In the genomic region with DNA sequence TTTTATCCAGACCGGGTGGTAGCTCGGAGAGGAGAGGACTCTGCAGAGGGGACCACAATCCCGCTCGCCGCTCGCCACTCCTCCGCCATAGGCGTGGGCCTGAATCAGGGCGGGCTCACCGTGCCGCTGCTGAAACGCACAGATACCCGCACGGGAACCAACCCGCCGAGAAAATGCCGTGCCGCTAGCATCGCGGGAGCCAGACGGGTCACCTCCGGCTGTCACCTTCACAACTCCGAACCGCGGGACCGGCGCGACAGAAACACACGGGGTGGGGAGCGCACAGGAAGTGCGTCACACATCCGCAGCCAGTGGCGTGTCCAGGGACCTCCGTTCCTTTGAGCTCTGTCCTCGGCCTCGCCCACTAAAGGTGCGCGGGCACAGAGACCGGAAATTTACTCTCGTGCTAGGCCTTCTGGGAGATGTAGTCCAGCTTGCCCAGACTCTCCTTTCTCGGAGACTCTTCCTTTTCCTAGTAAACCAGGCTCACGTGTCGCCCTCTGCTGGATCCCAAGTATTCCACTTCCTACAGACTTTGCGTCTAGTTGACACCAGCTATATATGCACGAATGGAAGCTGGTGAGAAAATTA, we compare ENCODE assay signal across 8 mouse cellular contexts. TPM values are rescaled to one million over a fixed set of nuclear protein-coding genes. Genes with fewer than 3 reads are reported as not detected.
A peak's percentile ranks its signal among the peaks of the same experiment; 100 is the strongest.
DNase-seq lines count a peak whose midpoint lies in the region; ATAC-seq and TF ChIP-seq lines count a peak whose summit lies in the region.

A gene (minus strand): TSS at position 375 of the 591 bp plus-strand sequence.

- H3K4me2 ChIP-seq in CH12.LX (ENCODE audit: insufficient read depth, low read depth, poor library complexity, severe bottlenecking) = peak within 1 kb of the TSS; percentile 85
- peak within 1 kb of the TSS; percentile 65 for H3K4me2 ChIP-seq in forebrain, embryonic 11.5 days (ENCODE audit: low read depth, low read length, severe bottlenecking)
- peak within 1 kb of the TSS; percentile 69 for H3K4me2 ChIP-seq in heart, embryonic 16.5 days (ENCODE audit: low read depth, low read length)
- peak within 1 kb of the TSS; percentile 78 for H3K4me2 ChIP-seq in liver, embryonic 15.5 days
- peak within 1 kb of the TSS; percentile 67 for H3K4me2 ChIP-seq in neural tube, embryonic 12.5 days (replicated peaks)

- H3K4me3 ChIP-seq in CH12.LX (replicated peaks in 1 of 3; ENCODE audit: low read depth in 2 of 3, low read length in 2 of 3, poor library complexity in 1 of 3) = peak within 1 kb of the TSS; percentile 85 to 98 (median 86)
- peak within 1 kb of the TSS; percentile 76 for H3K4me3 ChIP-seq in forebrain, embryonic 11.5 days (ENCODE audit: low read depth, low read length)
- H3K4me3 ChIP-seq in heart, embryonic 16.5 days (ENCODE audit: low read length) = peak within 1 kb of the TSS; percentile 91
- peak within 1 kb of the TSS; percentile 83 for H3K4me3 ChIP-seq in liver, embryonic 15.5 days (replicated peaks)
- peak within 1 kb of the TSS; percentile 80 for H3K4me3 ChIP-seq in neural tube, embryonic 12.5 days

- TF ChIP-seq EP300 in CH12.LX (IDR thresholded peaks at IDR 0.05; ENCODE audit: low read length) = no peak

- TF ChIP-seq RAD21 in CH12.LX (IDR thresholded peaks at IDR 0.05; ENCODE audit: low read depth, low read length) = peak; percentile 68

- peak within 1 kb of the TSS; percentile 7; the same call in 1 of the 2 replicates for H3K27ac ChIP-seq in CH12.LX (ENCODE audit: insufficient read depth, low read depth)
- H3K27ac ChIP-seq in forebrain, embryonic 11.5 days (ENCODE audit: low read depth, low read length) = no peak within 1 kb of the TSS
- peak within 1 kb of the TSS; percentile 89 for H3K27ac ChIP-seq in heart, embryonic 16.5 days (ENCODE audit: low read length)
- peak within 1 kb of the TSS; percentile 86 for H3K27ac ChIP-seq in liver, embryonic 15.5 days (replicated peaks)
- no peak within 1 kb of the TSS for H3K27ac ChIP-seq in neural tube, embryonic 12.5 days

- dilution Hi-C loops in CH12.LX (cut with MboI; ENCODE audit: extremely low pct_ligation_motif_present, extremely low pct_unique_long_range_greater_than_20kb, low sequenced_read_pairs) = no loop called here

- in situ Hi-C loops in CH12.LX (cut with MboI; ENCODE audit: low pct_ligation_motif_present, low pct_unique_long_range_greater_than_20kb, low sequenced_read_pairs) = no loop called here

- H3K79me2 ChIP-seq in CH12.LX (replicated peaks; ENCODE audit: control insufficient read depth, extremely low read depth, insufficient read depth, poor library complexity, severe bottlenecking) = peaks cover 8% of the 10 kb centered on the region; the same call in 1 of the 2 replicates

- H3K9me3 ChIP-seq in CH12.LX (replicated peaks; ENCODE audit: low read length) = no peaks in the 10 kb centered on the region
- no peaks in the 10 kb centered on the region for H3K9me3 ChIP-seq in forebrain, embryonic 11.5 days (ENCODE audit: control insufficient read depth, low read length)
- H3K9me3 ChIP-seq in heart, embryonic 16.5 days (replicated peaks; ENCODE audit: control insufficient read depth, low read length) = no peaks in the 10 kb centered on the region
- no peaks in the 10 kb centered on the region for H3K9me3 ChIP-seq in liver, embryonic 15.5 days (replicated peaks)
- no peaks in the 10 kb centered on the region for H3K9me3 ChIP-seq in neural tube, embryonic 12.5 days

- peak; percentile 99 for DNase-seq in CH12.LX (ENCODE audit: extremely low read depth)
- peak; percentile 99 for DNase-seq in c-Kit-positive CD71-positive TER-119-negative erythroid progenitor cells, embryonic 14.5 days (ENCODE audit: low read depth)
- peak; percentile 98 for DNase-seq in forebrain, embryonic 11.5 days (ENCODE audit: low spot score)
- DNase-seq in kidney, postnatal 36 days = peak; percentile 99
- DNase-seq in telencephalon, adult 2 months (ENCODE audit: low read depth, low spot score) = peak; percentile 99

- peaks cover 30 to 38% of the 10 kb centered on the region in 2 experiments for H3K36me3 ChIP-seq in CH12.LX (replicated peaks in 1 of 2; ENCODE audit: control insufficient read depth in 1 of 2, insufficient read depth in 1 of 2, low read length in 1 of 2)
- H3K36me3 ChIP-seq in forebrain, embryonic 11.5 days (ENCODE audit: control insufficient read depth, insufficient read depth, low read length) = no peaks in the 10 kb centered on the region; the same call in 1 of the 2 replicates
- peaks cover 30% of the 10 kb centered on the region for H3K36me3 ChIP-seq in heart, embryonic 16.5 days (ENCODE audit: control insufficient read depth, insufficient read depth)
- H3K36me3 ChIP-seq in liver, embryonic 15.5 days (replicated peaks) = peaks cover 35% of the 10 kb centered on the region
- H3K36me3 ChIP-seq in neural tube, embryonic 12.5 days = peaks cover 30% of the 10 kb centered on the region

- under 1% methylated on average over 45 of the region's 45 CpGs for WGBS in forebrain, embryonic 11.5 days
- under 1% methylated on average over 45 of the region's 45 CpGs for WGBS in heart, embryonic 16.5 days
- WGBS in liver, embryonic 15.5 days (ENCODE audit: insufficient replicate concordance) = under 1% methylated on average over 45 of the region's 45 CpGs
- under 1% methylated on average over 45 of the region's 45 CpGs for WGBS in neural tube, embryonic 12.5 days

- peak; percentile 99 for ATAC-seq in forebrain, embryonic 11.5 days (replicated peaks; ENCODE audit: low FRiP score)
- ATAC-seq in heart, embryonic 16.5 days (replicated peaks; ENCODE audit: extremely low read depth, insufficient read depth, low FRiP score) = peak; percentile 99
- peak; percentile 98 for ATAC-seq in liver, embryonic 15.5 days (ENCODE audit: insufficient read depth)
- peak; percentile 100 for ATAC-seq in neural tube, embryonic 12.5 days (ENCODE audit: low FRiP score, low read depth)

- TF ChIP-seq CTCF in CH12.LX (conservative IDR thresholded peaks at IDR 0.05 in 1 of 2, IDR thresholded peaks at IDR 0.05 in 1 of 2; ENCODE audit: low read depth in 2 of 2, low read length in 2 of 2) = peak; percentile 40 to 92

- H3K9ac ChIP-seq in CH12.LX (ENCODE audit: insufficient read depth, low read depth) = peak within 1 kb of the TSS; percentile 71
- peak within 1 kb of the TSS; percentile 64 for H3K9ac ChIP-seq in forebrain, embryonic 11.5 days (ENCODE audit: low read length)
- H3K9ac ChIP-seq in heart, embryonic 16.5 days (ENCODE audit: low read length) = peak within 1 kb of the TSS; percentile 92
- peak within 1 kb of the TSS; percentile 76 for H3K9ac ChIP-seq in liver, embryonic 15.5 days
- peak within 1 kb of the TSS; percentile 78 for H3K9ac ChIP-seq in neural tube, embryonic 12.5 days

- TF ChIP-seq POLR2A in CH12.LX (IDR thresholded peaks at IDR 0.05; ENCODE audit: low read depth, low read length) = peak; percentile 87

- H3K4me1 ChIP-seq in CH12.LX (ENCODE audit: control insufficient read depth in 1 of 2, insufficient read depth in 2 of 2) = peaks cover 4 to 18% of the 10 kb centered on the region in 2 experiments
- H3K4me1 ChIP-seq in forebrain, embryonic 11.5 days (replicated peaks; ENCODE audit: control insufficient read depth, insufficient read depth, low read length) = peaks cover 5% of the 10 kb centered on the region; the same call in 1 of the 2 replicates
- H3K4me1 ChIP-seq in heart, embryonic 16.5 days (ENCODE audit: control insufficient read depth, insufficient read depth, low read length) = peaks cover 15% of the 10 kb centered on the region
- peaks cover 45% of the 10 kb centered on the region for H3K4me1 ChIP-seq in liver, embryonic 15.5 days (replicated peaks)
- H3K4me1 ChIP-seq in neural tube, embryonic 12.5 days = peaks cover 6% of the 10 kb centered on the region

- peaks cover 2% of the 10 kb centered on the region for H3K27me3 ChIP-seq in CH12.LX (replicated peaks)
- no peaks in the 10 kb centered on the region for H3K27me3 ChIP-seq in forebrain, embryonic 11.5 days (ENCODE audit: control insufficient read depth, insufficient read depth, low read length)
- no peaks in the 10 kb centered on the region for H3K27me3 ChIP-seq in heart, embryonic 16.5 days (ENCODE audit: control insufficient read depth, insufficient read depth, low read length)
- H3K27me3 ChIP-seq in liver, embryonic 15.5 days = no peaks in the 10 kb centered on the region
- H3K27me3 ChIP-seq in neural tube, embryonic 12.5 days (replicated peaks) = no peaks in the 10 kb centered on the region

TF ChIP-seq in CH12.LX, 34 proteins besides CTCF, POLR2A, EP300 and RAD21 (continues in another document):
- peak; percentile 83 for TF ChIP-seq MEF2A (IDR thresholded peaks at IDR 0.05; ENCODE audit: borderline replicate concordance, low read depth, low read length)
- peak; percentile 86 for TF ChIP-seq TCF12 (IDR thresholded peaks at IDR 0.05; ENCODE audit: low read depth, low read length)
- TF ChIP-seq JUND (conservative IDR thresholded peaks at IDR 0.05; ENCODE audit: low read depth, low read length) = 0 out of 2 replicates have a peak, but pooled peaks have one; percentile 60
- TF ChIP-seq KAT2A (IDR thresholded peaks at IDR 0.05; ENCODE audit: insufficient replicate concordance, low read length) = peak; percentile 96
- TF ChIP-seq E2F4 (IDR thresholded peaks at IDR 0.05; ENCODE audit: insufficient replicate concordance, low read depth, low read length) = peak; percentile 95
- TF ChIP-seq SMC3 (IDR thresholded peaks at IDR 0.05; ENCODE audit: low read depth, low read length) = peak; percentile 82
- TF ChIP-seq ELF1 (IDR thresholded peaks at IDR 0.05; ENCODE audit: low read depth, low read length) = peak; percentile 97
- TF ChIP-seq ZC3H11A (IDR thresholded peaks at IDR 0.05; ENCODE audit: low read depth, low read length) = no peak
- no peak for TF ChIP-seq ZKSCAN1 (IDR thresholded peaks at IDR 0.05; ENCODE audit: borderline replicate concordance, low read depth, low read length)
- TF ChIP-seq POLR2AphosphoS2 (IDR thresholded peaks at IDR 0.05; ENCODE audit: low read depth, low read length) = peak; percentile 59; the same call in 1 of the 2 replicates
- peak; percentile 100 for TF ChIP-seq HCFC1 (IDR thresholded peaks at IDR 0.05; ENCODE audit: low read depth, low read length)
- TF ChIP-seq ETS1 (conservative IDR thresholded peaks at IDR 0.05; ENCODE audit: low read depth, low read length) = no peak; the same call in 1 of the 2 replicates
- peak; percentile 79 for TF ChIP-seq BHLHE40 (IDR thresholded peaks at IDR 0.05; ENCODE audit: low read depth, low read length)
- peak; percentile 89 for TF ChIP-seq MYC (IDR thresholded peaks at IDR 0.05; ENCODE audit: low read depth, low read length)
- TF ChIP-seq UBTF (IDR thresholded peaks at IDR 0.05; ENCODE audit: low read depth, low read length) = no peak

RNA-seq across cellular contexts. Expression of the gene that starts here (rescaled TPM):
- 183 TPM in 2 replicates for total RNA-seq in CH12.LX (2012; rRNA removed)
- 119 TPM in 2 replicates for total RNA-seq in CH12.LX (2014; rRNA removed)
- polyA plus RNA-seq in CH12.LX (2012; ENCODE audit: insufficient read length, low read depth) = 133 and 136 TPM in 2 replicates
- 174 and 198 TPM in 2 replicates for polyA plus RNA-seq in forebrain, embryonic 11.5 days (2014; fragmentation: Nextera tagmentation; extraction: Ambion mirVana)
- 618 and 661 TPM in 2 replicates for polyA plus RNA-seq in heart, embryonic 16.5 days (2015; fragmentation: Nextera tagmentation; extraction: Ambion mirVana)
- 152 and 163 TPM in 2 replicates for polyA plus RNA-seq in liver, embryonic 15.5 days (2015; fragmentation: Nextera tagmentation; extraction: Ambion mirVana)
- 201 and 209 TPM in 2 replicates for polyA plus RNA-seq in neural tube, embryonic 12.5 days (2016; fragmentation: Nextera tagmentation; extraction: Ambion mirVana)

Comparison
In these comparisons a context has a peak if more than half of its experiments do, and no peak if none do; other contexts are left out.
1. H3K27ac ChIP-seq: peak in CH12.LX (single experiment), heart, embryonic 16.5 days (single experiment) and liver, embryonic 15.5 days (single experiment); none in forebrain, embryonic 11.5 days (single experiment) and neural tube, embryonic 12.5 days (single experiment).
2. Peak in every context shown above with its lines, with median percentiles within 50 percentile points of each other: DNase-seq, H3K4me2 ChIP-seq, H3K4me3 ChIP-seq, H3K9ac ChIP-seq and ATAC-seq.